In genomic region chr5:139610610-139611520, GRCm38 (mm10) we compare ENCODE assay signal across 8 mouse cellular contexts.
DNase-seq lines count a peak whose midpoint lies in the region; ATAC-seq lines count a peak whose summit lies in the region.
"Had no signal": no experiment of that assay in that cellular context is flagged by ENCODE, and none has a peak within 500 bp of the region (broad histone marks: within the 10 kb centered on the region; RNA-seq: fewer than 3 reads in every experiment).

No protein-coding gene starts in this region.

- H3K9me3 ChIP-seq in lung, embryonic 15.5 days = no peaks in the 10 kb centered on the region
- no peaks in the 10 kb centered on the region for H3K9me3 ChIP-seq in hindbrain, embryonic 16.5 days (ENCODE audit: control insufficient read depth, low read length)

- ATAC-seq in lung, embryonic 15.5 days (ENCODE audit: borderline replicate concordance, extremely low read depth, low FRiP score, low TSS enrichment) = peak; percentile 15; the same call in 1 of the 2 replicates
- ATAC-seq in hindbrain, embryonic 16.5 days = peak; percentile 75

- H3K27ac ChIP-seq in lung, embryonic 15.5 days = no peak overlapping the region
- peak overlapping the region; percentile 57 for H3K27ac ChIP-seq in hindbrain, embryonic 16.5 days (ENCODE audit: low read depth, low read length)

- H3K4me2 ChIP-seq in lung, embryonic 15.5 days = no peak overlapping the region
- no peak overlapping the region for H3K4me2 ChIP-seq in hindbrain, embryonic 16.5 days (ENCODE audit: low read length)

- H3K27me3 ChIP-seq in lung, embryonic 15.5 days = no peaks in the 10 kb centered on the region
- no peaks in the 10 kb centered on the region for H3K27me3 ChIP-seq in hindbrain, embryonic 16.5 days (replicated peaks; ENCODE audit: control insufficient read depth, insufficient read depth, low read length)

- 79% methylated on average over 28 of the region's 28 CpGs for WGBS in lung, embryonic 15.5 days
- whole genome bisulfite sequencing in hindbrain, embryonic 16.5 days = 35% methylated on average over 28 of the region's 28 CpGs

- no peaks in the 10 kb centered on the region for H3K36me3 ChIP-seq in lung, embryonic 15.5 days
- H3K36me3 ChIP-seq in hindbrain, embryonic 16.5 days (ENCODE audit: control insufficient read depth, insufficient read depth, low read length) = no peaks in the 10 kb centered on the region

- no peak overlapping the region for H3K9ac ChIP-seq in lung, embryonic 15.5 days
- H3K9ac ChIP-seq in hindbrain, embryonic 16.5 days (ENCODE audit: low read depth, low read length) = peak overlapping the region; percentile 36; the same call in 1 of the 2 replicates

- no peak overlapping the region for H3K4me3 ChIP-seq in lung, embryonic 15.5 days
- H3K4me3 ChIP-seq in hindbrain, embryonic 16.5 days (ENCODE audit: low read length) = no peak overlapping the region

- no peak for DNase-seq in lung, postnatal 4 days
- peak; percentile 93 to 97 for DNase-seq in cerebellum, postnatal 25 days
- peak; percentile 55 for DNase-seq in retina, postnatal 1 day
- DNase-seq in layer of hippocampus, adult 11-12 months (ENCODE audit: low spot score) = no peak
- DNase-seq in right cerebral cortex, postnatal 25 days = no peak
- DNase-seq: kidney, adult 18-20 months had no signal

- H3K4me1 ChIP-seq in lung, embryonic 15.5 days = no peaks in the 10 kb centered on the region
- H3K4me1 ChIP-seq in hindbrain, embryonic 16.5 days (ENCODE audit: control insufficient read depth, insufficient read depth, low read depth, low read length) = peaks cover 7% of the 10 kb centered on the region

Comparison
In these comparisons a context has a peak if more than half of its experiments do, and no peak if none do; other contexts are left out.
1. DNase-seq: peak in cerebellum, postnatal 25 days (2 of 2) and retina, postnatal 1 day (single experiment); none in lung, postnatal 4 days (0 of 2), layer of hippocampus, adult 11-12 months (single experiment) and right cerebral cortex, postnatal 25 days (single experiment).